Mouse (Mus musculus) retina, postnatal 7 days (tissue): Measurements from ENCODE around the gene 1700025B11Rik.
"Not testable (repeated sequence)": the region's sequence is repeated elsewhere in the genome, so short reads cannot be mapped to it uniquely, and the experiment has no call there.

Experiments used
- DNase-seq: peaks from one replicate; pipeline ENCODE4 v3.0.0-alpha.2; 2012; ENCODE audit warnings: low read depth, low spot score

The 1700025B11Rik gene

GRCm38 (mm10) chr15:77561792-77562191 lies at the start of gene 1700025B11Rik:
Gene 1700025B11Rik, minus strand, starts transcription at chr15:77561892.
- DNase-seq = no peak

- no peak for DNase-seq
Measured at GRCm38 (mm10) chr15:77606069-77606468, 44.4 kb upstream of the 1700025B11Rik start.

GRCm38 (mm10) chr15:77598958-77599357 lies 37.3 kb upstream of the 1700025B11Rik start, which contains the start of gene Gm36245:
Gene Gm36245, plus strand, starts transcription at chr15:77599258.
- DNase-seq = no peak

GRCm38 (mm10) chr15:77598429-77598828 lies 36.7 kb upstream of the 1700025B11Rik start:
- DNase-seq = no peak

- no peak for DNase-seq
Measured at GRCm38 (mm10) chr15:77595961-77596360, 34.3 kb upstream of the 1700025B11Rik start, which contains the start of gene Apol10b. Gene Apol10b, minus strand, starts transcription at chr15:77596125.

GRCm38 (mm10) chr15:77593557-77593956 lies 31.9 kb upstream of the 1700025B11Rik start:
- no peak for DNase-seq

GRCm38 (mm10) chr15:77590881-77591280 lies 29.2 kb upstream of the 1700025B11Rik start:
- DNase-seq = no peak

GRCm38 (mm10) chr15:77588981-77589380 lies 27.3 kb upstream of the 1700025B11Rik start:
- DNase-seq = no peak

GRCm38 (mm10) chr15:77587026-77587425 lies 25.3 kb upstream of the 1700025B11Rik start:
- DNase-seq = no peak

- no peak for DNase-seq
Measured at GRCm38 (mm10) chr15:77581681-77582080, 20.0 kb upstream of the 1700025B11Rik start.

GRCm38 (mm10) chr15:77579311-77579710 lies 17.6 kb upstream of the 1700025B11Rik start:
- DNase-seq = no peak

GRCm38 (mm10) chr15:77578801-77579200 lies 17.1 kb upstream of the 1700025B11Rik start:
- DNase-seq = no peak

GRCm38 (mm10) chr15:77563219-77563618 lies 1.5 kb upstream of the 1700025B11Rik start:
- no peak for DNase-seq

GRCm38 (mm10) chr15:77539221-77539620 lies 22.5 kb downstream of the 1700025B11Rik start:
- not testable (repeated sequence) for DNase-seq

GRCm38 (mm10) chr15:77533216-77533615 lies 28.5 kb downstream of the 1700025B11Rik start, which contains the start of gene Apol7c:
Gene Apol7c, minus strand, starts transcription at chr15:77533316.
- no peak for DNase-seq

- DNase-seq = peak; percentile 5
Measured at GRCm38 (mm10) chr15:77523186-77523843, 38.4 kb downstream of the 1700025B11Rik start.

- DNase-seq = not testable (repeated sequence)
Measured at GRCm38 (mm10) chr15:77520596-77520995, 41.1 kb downstream of the 1700025B11Rik start.
